Mouse (Mus musculus): ENCODE results near the gene Aff3. TPM values are rescaled to one million over a fixed set of nuclear protein-coding genes. Genes with fewer than 3 reads are reported as not detected.

Gene Aff3
- total and polyA plus RNA-seq, 2 experiments from 2014 or later: 1.1 to 1.9 TPM

- Histone ChIP-seq H3K4me2 (ENCODE audit: low read depth, low read length) (0 out of 2 replicates have a peak overlapping the region, but pooled peaks have one; percentile 13), H3K27ac (ENCODE audit: low read depth) (no peak overlapping the region), H3K4me1 (ENCODE audit: control insufficient read depth, insufficient read depth) (no peaks in the 10 kb centered on the region), H3K27me3 (ENCODE audit: control insufficient read depth, insufficient read depth, low read length) (no peaks in the 10 kb centered on the region), H3K9ac (replicated peaks; ENCODE audit: low read depth, low read length) (no peak overlapping the region), H3K36me3 (replicated peaks; ENCODE audit: control insufficient read depth, insufficient read depth, low read length) (no peaks in the 10 kb centered on the region), H3K9me3 (replicated peaks; ENCODE audit: control insufficient read depth, low read length) (0 out of 2 replicates have a peak, but pooled peaks cover 2% of the 10 kb centered on the region), H3K4me3 (ENCODE audit: low read depth, low read length) (no peak overlapping the region)
- 48% methylated on average over 20 of the region's 20 CpGs for WGBS
- ATAC-seq (ENCODE audit: insufficient read depth, low read depth) (no peak), DNase-seq (ENCODE audit: low spot score) (no peak)
- TF ChIP-seq EP300 (IDR thresholded peaks at IDR 0.05; ENCODE audit: low read depth): no peak
- TF ChIP-seq CTCF (IDR thresholded peaks at IDR 0.05; ENCODE audit: low read depth): no peak
Observed at GRCm38 (mm10) chr1:38268246-38269042, 396.3 kb downstream of the Aff3 start.

- no peaks in the 10 kb centered on the region for H3K27me3 ChIP-seq (ENCODE audit: control insufficient read depth, insufficient read depth, low read length)
- WGBS: 49% methylated on average over 8 of the region's 8 CpGs
- no peak overlapping the region for H3K4me3 ChIP-seq (ENCODE audit: low read depth, low read length)
- peak; percentile 24 for DNase-seq (ENCODE audit: low spot score)
- H3K4me1 ChIP-seq (ENCODE audit: control insufficient read depth, insufficient read depth): no peaks in the 10 kb centered on the region
- H3K9ac ChIP-seq (replicated peaks; ENCODE audit: low read depth, low read length): no peak overlapping the region
- 0 out of 2 replicates have a peak, but pooled peaks cover 2% of the 10 kb centered on the region for H3K9me3 ChIP-seq (replicated peaks; ENCODE audit: control insufficient read depth, low read length)
- TF ChIP-seq CTCF (IDR thresholded peaks at IDR 0.05; ENCODE audit: low read depth) (no peak), EP300 (IDR thresholded peaks at IDR 0.05; ENCODE audit: low read depth) (no peak)
- H3K36me3 ChIP-seq (replicated peaks; ENCODE audit: control insufficient read depth, insufficient read depth, low read length): no peaks in the 10 kb centered on the region
- peak overlapping the region; percentile 8 for H3K27ac ChIP-seq (ENCODE audit: low read depth)
- H3K4me2 ChIP-seq (ENCODE audit: low read depth, low read length): no peak overlapping the region
- ATAC-seq (ENCODE audit: insufficient read depth, low read depth): no peak
Observed at GRCm38 (mm10) chr1:38263251-38263650, 401.5 kb downstream of the Aff3 start.

GRCm38 (mm10) chr1:38262362-38263154 lies 402.2 kb downstream of the Aff3 start:
- ATAC-seq (ENCODE audit: insufficient read depth, low read depth) (peak; percentile 27; the same call in 1 of the 2 replicates), DNase-seq (ENCODE audit: low spot score) (no peak)
- WGBS: 74% methylated on average over 11 of the region's 11 CpGs
- Histone ChIP-seq H3K36me3 (replicated peaks; ENCODE audit: control insufficient read depth, insufficient read depth, low read length) (no peaks in the 10 kb centered on the region), H3K27ac (ENCODE audit: low read depth) (no peak overlapping the region; the same call in 1 of the 2 replicates), H3K4me3 (ENCODE audit: low read depth, low read length) (no peak overlapping the region), H3K27me3 (ENCODE audit: control insufficient read depth, insufficient read depth, low read length) (no peaks in the 10 kb centered on the region), H3K9ac (replicated peaks; ENCODE audit: low read depth, low read length) (no peak overlapping the region), H3K4me1 (ENCODE audit: control insufficient read depth, insufficient read depth) (no peaks in the 10 kb centered on the region), H3K4me2 (ENCODE audit: low read depth, low read length) (no peak overlapping the region), H3K9me3 (replicated peaks; ENCODE audit: control insufficient read depth, low read length) (0 out of 2 replicates have a peak, but pooled peaks cover 2% of the 10 kb centered on the region)
- TF ChIP-seq CTCF (IDR thresholded peaks at IDR 0.05; ENCODE audit: low read depth) (no peak), EP300 (IDR thresholded peaks at IDR 0.05; ENCODE audit: low read depth) (no peak)

GRCm38 (mm10) chr1:38261076-38261475 lies 403.7 kb downstream of the Aff3 start:
- 55% methylated on average over 5 of the region's 5 CpGs for WGBS
- no peak for DNase-seq (ENCODE audit: low spot score)
- Histone ChIP-seq H3K4me3 (ENCODE audit: low read depth, low read length) (no peak overlapping the region), H3K27me3 (ENCODE audit: control insufficient read depth, insufficient read depth, low read length) (no peaks in the 10 kb centered on the region), H3K9me3 (replicated peaks; ENCODE audit: control insufficient read depth, low read length) (0 out of 2 replicates have a peak, but pooled peaks cover 2% of the 10 kb centered on the region), H3K4me2 (ENCODE audit: low read depth, low read length) (no peak overlapping the region), H3K36me3 (replicated peaks; ENCODE audit: control insufficient read depth, insufficient read depth, low read length) (no peaks in the 10 kb centered on the region), H3K27ac (ENCODE audit: low read depth) (no peak overlapping the region), H3K9ac (replicated peaks; ENCODE audit: low read depth, low read length) (no peak overlapping the region), H3K4me1 (ENCODE audit: control insufficient read depth, insufficient read depth) (no peaks in the 10 kb centered on the region)
- TF ChIP-seq EP300 (IDR thresholded peaks at IDR 0.05; ENCODE audit: low read depth) (no peak), CTCF (IDR thresholded peaks at IDR 0.05; ENCODE audit: low read depth) (no peak)
- ATAC-seq (ENCODE audit: insufficient read depth, low read depth): no peak

- TF ChIP-seq CTCF (IDR thresholded peaks at IDR 0.05; ENCODE audit: low read depth) (no peak), EP300 (IDR thresholded peaks at IDR 0.05; ENCODE audit: low read depth) (no peak)
- ATAC-seq (ENCODE audit: insufficient read depth, low read depth): no peak
- Histone ChIP-seq H3K9me3 (replicated peaks; ENCODE audit: control insufficient read depth, low read length) (0 out of 2 replicates have a peak, but pooled peaks cover 2% of the 10 kb centered on the region), H3K36me3 (replicated peaks; ENCODE audit: control insufficient read depth, insufficient read depth, low read length) (no peaks in the 10 kb centered on the region), H3K4me2 (ENCODE audit: low read depth, low read length) (no peak overlapping the region), H3K9ac (replicated peaks; ENCODE audit: low read depth, low read length) (no peak overlapping the region), H3K4me1 (ENCODE audit: control insufficient read depth, insufficient read depth) (no peaks in the 10 kb centered on the region), H3K27me3 (ENCODE audit: control insufficient read depth, insufficient read depth, low read length) (no peaks in the 10 kb centered on the region), H3K4me3 (ENCODE audit: low read depth, low read length) (no peak overlapping the region), H3K27ac (ENCODE audit: low read depth) (no peak overlapping the region)
- 71% methylated on average over 10 of the region's 10 CpGs for WGBS
- no peak for DNase-seq (ENCODE audit: low spot score)
Observed at GRCm38 (mm10) chr1:38259541-38260338, 405.0 kb downstream of the Aff3 start.

All from heart, postnatal 0 days (tissue).